Mouse (Mus musculus): ENCODE data around the gene Tmem229b.
"Not testable (repeated sequence)": the region's sequence is repeated elsewhere in the genome, so short reads cannot be mapped to it uniquely, and the experiment has no call there.

Gene Tmem229b

DNA sequence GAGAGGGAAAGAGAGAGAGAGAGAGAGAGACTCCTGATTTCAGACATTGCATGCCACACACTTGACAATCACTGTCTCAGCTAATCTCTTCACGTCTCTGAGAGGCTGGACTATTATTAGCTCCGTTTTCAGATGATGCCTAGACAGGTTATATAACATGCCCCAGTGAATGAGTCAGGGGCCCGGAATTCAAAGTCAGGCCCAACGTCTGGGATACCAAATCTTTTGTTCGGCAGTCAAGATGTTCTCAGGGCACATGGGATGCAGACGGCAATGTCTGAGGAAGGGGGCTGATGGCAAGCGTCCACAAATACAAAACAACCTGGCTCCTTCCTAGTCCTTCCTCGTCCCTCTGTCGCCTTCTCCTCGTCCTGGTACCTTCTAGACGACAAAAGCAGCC, 55.4 kb downstream of the Tmem229b start:
- DNase-seq (ENCODE audit: low spot score), result no peak

DNA sequence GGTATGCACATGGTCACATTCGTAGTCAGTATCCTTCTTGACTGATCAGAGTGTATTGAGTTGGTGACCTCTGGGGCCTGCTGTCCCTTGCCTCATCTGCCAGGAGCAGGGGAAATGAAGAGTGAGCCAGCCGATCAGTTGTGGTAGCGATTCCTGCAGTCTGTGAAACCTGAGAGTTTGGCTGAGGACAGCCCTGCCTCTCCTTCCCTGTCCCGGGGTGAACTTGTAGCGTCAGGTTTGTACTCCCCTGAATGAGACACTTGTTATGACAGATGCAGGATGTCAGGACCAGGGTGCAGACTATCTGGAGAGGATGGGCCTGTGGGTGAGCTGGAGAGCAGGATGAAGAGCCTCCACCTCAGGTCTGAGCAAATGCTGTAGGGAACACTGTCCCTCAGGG, 59.8 kb downstream of the Tmem229b start:
- DNase-seq (ENCODE audit: low spot score), result no peak

DNA sequence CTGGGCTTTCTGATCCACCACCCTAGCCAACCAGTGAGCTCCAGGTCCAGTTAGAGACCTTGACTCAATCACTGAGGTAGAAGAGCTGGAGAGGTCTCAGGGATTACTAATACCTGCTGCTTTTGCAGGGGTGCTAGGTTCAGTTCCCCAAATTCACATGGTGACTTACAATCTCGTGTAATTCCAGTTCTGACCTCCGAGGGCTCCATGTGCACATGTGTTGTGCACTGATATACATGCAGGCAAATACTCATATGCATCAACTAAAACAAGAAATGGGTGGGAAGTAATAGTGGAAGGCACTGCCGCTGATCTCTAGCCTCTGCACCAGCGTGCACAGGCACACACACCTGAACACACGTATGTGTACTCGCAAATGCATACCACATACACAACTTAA, 60.3 kb downstream of the Tmem229b start:
- DNase-seq (ENCODE audit: low spot score), result no peak

DNA sequence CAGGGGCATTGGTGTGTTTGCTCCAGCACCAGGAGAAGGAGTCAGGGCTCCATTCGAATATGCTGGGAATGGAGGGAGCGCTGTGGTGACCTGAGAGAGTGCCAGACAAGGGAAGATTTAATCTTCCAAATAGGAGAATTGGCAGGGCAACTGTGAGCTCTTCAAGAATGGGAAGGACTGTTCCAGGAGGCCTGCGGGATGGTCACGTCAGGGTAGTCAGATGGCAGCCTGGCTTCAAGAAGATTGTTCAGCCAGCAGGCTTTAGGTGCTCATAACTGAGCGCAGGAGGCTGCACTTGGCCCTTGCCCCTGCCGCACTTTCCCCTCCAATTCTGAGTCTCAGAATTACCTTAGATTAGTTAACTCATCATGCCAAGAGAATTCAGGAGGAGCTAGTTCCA, 64.5 kb downstream of the Tmem229b start:
- DNase-seq (ENCODE audit: low spot score), result no peak

DNA sequence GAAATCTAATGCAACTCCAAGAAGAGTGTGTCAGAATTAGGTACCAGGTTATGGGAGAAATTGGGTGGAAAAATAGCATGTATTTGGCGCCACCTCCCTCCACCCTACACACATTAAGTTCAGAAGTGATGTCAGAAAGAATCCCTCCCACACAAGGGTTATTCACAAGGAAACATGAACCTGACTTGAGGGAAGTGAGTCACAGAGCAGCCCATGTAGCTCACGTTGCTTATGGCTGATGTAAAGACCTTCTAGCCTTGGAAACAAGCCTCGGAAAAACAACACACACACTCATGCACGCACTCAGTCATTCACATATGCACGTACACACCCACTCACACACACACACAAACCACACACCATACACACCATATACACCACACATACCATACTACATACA, 67.3 kb downstream of the Tmem229b start:
- DNase-seq (ENCODE audit: low spot score), result no peak

DNA sequence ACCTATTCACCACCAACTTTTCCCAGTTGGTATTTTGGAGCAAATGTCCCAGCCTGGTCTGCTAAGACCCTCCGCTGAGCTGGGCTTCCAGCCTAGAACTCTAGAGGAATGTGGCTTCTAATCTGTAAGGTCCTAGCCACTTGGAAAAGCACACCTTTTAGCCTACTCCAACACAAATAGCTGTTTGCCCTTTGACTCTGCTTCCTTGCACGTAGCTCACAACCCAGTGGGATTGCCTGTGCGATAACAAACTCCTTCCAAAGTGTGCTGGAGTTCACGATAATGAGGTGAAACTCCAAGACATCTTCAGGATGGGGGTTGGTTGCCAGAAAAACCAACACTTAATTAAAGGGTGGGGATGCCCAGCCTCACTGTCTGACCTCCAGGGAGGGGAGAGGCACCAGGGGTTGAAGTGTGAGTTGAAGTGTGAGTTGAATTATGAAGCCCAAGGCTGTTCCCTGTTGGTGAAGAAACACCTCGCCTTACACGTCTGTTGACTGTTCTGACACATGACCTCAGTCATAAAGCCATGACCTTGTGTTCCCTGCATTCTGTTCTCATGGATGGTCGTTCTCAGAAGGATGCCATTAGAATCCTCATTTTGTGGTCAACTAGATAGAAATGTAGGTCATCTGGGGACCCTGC, 67.9 kb downstream of the Tmem229b start:
- DNase-seq (ENCODE audit: low spot score), result no peak

DNA sequence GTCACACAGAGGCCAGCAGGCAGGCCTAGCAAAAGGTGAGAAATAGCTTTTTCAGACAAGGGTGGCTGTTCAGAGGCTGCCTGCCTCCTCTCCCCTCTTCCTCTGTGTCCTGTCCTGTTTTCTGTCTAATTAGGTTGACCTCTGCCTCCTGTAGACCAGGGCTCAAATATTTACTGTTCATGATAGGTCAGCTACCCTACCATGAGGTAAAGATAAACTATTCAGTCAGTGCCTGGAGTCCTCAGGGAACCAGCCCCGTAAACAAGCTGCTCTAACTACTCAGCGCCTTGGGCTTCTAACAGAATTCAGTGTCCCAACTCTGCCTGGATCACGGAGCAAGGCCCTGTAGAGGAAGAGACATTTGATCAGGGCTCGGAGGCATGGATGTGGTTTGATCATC, 70.9 kb downstream of the Tmem229b start:
- no peak for DNase-seq (ENCODE audit: low spot score)

DNA sequence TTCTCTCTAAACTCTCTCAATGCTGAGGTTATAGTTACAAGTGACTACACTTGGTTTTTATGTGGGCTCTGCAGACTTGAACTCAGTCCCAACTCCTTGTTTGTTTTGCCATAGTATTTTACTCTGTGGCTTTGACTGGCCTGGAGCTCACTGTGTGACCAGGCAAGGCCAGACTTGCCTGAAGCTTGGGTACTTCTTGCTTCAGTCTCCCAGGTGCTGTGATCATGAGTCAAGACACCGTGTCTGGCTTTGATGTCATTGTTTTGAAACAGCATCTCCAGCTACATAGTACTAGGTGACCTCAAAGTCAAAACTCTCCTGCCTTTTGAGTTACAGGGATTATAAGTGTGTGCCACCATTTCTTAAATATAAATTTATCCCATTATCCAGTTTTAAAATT, 77.5 kb downstream of the Tmem229b start:
- no peak for DNase-seq (ENCODE audit: low spot score)

DNA sequence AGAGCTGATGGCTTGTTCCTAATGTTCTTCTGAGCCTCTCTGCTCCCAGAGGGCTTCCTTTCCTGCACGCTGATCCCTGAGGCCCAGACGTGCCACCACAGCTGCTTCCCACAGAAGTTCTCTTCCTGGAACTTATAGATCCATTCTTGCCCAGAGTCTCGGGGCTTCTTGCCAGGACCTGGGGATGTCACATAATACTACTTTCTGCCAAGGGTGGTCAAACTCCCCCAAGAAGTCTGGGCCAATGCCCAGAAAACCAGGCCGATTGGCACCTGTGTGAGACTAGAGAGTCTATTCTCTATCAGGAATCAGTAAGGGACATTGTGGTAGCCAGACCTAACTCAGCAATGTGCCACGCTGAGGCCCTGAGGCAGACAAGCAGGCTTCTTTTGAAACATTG, 80.1 kb downstream of the Tmem229b start:
- DNase-seq (ENCODE audit: low spot score), result peak; percentile 38

DNA sequence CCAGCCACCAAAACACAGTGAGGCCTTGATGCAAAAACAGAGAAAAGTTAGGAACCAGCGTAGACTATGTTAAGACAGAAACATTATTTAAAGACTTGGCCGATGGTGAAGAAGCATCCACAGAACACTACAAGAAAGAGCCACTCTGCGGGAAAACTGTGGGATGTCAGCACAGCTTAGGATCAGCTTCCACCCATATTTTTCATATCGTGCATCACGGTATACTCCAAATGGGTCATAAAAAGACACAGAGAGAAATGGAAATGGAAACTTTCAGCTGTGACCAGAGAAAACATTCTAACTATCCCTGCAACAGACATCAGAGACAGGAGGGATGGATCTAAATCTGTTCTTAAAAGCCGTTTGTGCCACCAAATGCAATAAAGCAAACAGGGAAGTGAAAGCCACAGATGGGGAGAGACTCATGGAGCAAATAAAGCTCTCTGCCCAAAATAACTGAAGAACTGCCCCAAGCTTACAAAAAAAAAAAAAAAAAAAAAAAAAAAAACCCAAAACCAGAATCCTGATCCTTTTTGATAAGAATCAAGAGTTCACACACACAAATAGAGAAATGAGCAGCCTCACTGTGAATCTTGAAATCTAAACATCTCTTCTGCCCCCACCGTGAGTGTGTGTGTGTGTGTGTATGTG, 83.8 kb downstream of the Tmem229b start:
- no peak for DNase-seq (ENCODE audit: low spot score)

DNA sequence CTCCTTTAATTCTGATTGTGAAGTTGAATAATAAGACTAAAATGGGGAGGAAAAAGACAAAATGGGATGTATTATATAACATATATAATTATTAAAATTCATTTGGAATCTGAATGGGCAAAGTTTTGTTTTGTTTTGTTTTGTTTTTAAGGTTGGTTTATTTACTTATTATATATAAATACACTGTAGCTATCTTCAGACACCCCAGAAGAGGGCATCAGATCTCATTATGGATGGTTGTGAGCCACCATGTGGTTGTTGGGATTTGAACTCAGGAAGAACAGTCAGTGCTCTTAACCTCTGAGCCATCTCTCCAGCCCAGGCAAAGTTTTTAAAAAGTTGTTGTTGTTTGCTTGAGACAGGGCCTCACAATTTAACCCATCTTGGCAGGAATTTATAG, 84.5 kb downstream of the Tmem229b start:
- not testable (repeated sequence) for DNase-seq (ENCODE audit: low spot score)

DNA sequence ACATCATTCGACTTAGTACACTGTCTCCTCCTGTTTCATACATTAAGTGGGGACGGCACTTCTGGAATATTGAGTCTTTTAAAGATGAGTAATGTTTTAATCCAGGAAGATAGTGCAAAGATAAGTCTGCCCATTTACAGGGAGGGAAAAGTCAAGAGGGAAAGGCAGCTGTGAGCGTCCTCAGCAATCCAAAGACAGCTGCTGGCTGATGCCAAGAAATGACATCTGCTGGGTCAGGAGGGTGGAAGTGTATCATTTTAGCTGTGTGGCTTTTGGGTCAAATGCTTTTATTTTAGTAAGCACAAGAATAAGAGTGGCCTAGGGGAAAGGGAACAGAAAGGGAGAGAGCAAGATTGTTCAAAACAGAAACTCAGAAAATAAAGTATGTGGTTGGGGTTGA, 85.4 kb downstream of the Tmem229b start:
- no peak for DNase-seq (ENCODE audit: low spot score)

DNA sequence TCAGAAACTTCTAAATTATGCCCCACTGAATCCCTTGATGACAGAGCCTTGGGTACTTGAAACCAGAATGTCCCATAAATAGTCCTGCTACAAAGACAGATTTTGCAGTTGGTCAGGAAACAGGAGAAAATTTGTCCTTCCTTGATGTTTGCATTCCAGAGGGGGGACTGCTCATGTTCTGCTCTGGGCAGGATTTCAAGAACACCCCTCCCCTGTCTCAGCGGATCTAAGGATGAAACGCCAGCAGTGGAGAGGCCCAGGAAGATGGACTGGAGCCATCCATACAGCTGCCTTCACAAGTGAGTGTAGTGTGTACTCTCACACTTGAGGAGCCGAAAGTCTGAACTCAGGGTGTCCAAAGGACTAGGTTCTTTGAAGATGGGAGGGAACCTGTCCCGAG, 86.0 kb downstream of the Tmem229b start:
- DNase-seq (ENCODE audit: low spot score), result no peak

DNA sequence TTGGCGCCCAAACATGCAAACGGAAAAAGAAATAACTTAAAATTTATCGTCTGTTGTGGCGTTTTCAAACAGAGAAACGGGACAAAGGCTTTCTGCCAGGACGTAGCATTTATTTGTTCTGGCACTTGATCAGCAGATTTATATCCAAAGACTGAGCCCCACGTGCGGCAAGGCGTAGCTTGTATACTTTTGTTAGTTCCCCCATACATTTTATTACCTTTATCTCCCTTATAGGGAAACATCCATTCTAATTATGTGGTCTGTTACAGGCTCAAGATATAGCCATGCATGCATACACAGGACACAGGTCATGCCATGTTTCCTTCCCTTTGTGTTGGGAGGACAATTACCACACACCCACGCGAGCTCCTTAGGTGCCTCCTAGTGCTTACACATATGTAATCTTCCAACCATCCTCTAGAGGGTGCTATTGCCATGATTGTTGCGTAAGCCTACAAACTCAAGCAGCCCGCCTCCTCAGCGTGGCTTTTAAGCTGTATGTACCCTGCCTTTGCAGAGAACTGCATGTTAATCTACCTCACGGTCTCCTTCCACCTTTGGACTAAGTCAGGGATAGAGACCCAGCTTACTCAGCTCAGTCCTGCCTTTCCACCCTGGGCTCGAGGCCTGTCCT, 88.2 kb downstream of the Tmem229b start:
- DNase-seq (ENCODE audit: low spot score), result peak; percentile 67

DNA sequence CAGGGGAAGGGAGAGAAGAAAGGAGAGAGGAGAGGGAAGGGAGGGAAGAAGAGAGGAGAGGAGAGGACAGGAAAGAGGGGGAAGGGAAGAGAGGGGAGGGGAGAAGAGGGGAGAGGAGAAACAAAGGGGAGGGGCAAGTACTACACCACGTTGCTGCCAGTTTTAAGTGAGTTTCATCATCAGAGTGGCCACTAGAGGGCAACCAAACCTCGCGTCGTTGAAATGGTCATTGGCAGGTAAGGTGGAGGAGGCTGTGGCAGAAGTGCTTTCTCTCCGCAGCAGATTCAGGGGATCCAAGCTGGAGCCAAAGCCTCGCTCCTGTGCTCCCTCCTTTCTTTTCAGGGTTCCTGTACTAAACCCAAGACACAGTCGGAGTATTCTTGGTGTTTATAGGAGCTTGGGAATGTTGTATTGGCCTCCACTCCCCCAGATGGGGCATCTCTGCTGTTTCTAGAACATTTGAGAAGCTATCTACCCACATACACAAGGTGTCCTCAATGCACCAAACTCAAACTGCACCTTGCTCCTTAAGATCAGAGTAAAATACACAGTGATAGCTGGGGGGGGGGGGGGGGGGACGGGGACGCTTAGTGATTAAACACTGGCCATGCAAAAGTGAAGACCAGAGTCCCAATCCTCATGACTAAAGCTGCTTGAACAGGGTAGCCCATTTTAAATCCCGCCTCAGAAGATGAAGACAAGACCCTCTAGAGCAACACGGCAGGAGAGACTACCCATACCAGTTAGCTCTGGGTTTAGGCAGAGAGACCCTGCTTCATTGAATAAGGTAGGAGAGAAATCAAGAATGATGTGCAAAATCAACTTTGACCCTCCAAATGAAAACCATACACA, 89.0 kb downstream of the Tmem229b start:
- peak; percentile 80 for DNase-seq (ENCODE audit: low spot score)

DNA sequence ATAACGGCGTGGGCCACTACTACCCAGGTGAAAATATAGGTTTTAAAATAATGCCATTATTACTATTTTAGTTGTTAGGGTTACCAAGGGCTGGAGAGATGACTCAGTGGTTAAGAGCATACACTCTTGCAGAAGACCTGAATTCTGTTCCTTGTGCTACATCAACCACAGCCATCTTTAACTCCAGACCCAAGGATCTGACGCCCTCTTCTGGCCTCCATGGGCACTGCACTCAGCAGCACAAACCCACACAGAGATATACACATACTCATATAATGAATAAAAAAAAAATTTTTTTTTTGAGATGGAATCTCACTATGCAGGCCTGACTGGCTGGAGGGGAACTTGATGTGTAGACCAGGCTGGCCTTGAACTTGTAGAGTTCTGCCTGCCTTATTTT, 91.1 kb downstream of the Tmem229b start:
- DNase-seq (ENCODE audit: low spot score), result no peak

DNA sequence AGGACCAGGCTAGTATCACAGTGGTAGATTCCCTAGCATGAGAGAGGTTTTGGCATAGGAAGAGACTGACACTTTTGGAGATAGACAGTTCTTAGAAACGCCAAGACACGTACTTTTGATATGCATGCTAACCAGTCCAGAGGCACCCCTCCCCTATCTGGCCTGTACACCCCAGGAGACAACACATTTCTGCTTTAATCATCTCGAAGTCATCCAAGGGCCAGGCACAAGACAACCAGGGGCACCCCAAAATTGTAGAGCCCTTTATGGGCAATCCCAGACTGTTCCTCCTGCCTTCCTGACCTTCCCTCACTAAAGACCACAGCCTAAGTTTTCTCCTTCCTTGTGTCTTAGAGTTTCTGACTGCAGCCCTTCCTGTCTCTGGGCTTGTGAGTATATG, 91.9 kb downstream of the Tmem229b start:
- DNase-seq (ENCODE audit: low spot score), result no peak

DNA sequence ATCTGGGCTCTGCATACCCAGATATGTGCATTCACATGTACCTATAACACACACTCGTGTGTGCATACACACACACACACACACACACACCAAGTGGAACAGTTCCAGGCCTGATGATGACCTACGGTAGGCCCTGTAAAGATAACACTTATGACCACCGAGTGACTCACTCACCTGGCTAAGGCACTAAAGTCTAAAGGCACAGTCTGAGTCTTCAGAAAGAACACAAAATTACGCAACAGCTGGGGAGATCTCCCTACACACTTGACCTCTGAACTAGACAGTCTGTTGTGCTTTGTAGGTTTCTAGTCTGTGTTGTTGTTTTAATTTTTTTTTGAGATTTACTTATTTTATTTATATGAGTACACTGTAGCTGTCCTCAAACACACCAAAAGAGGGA, 93.0 kb downstream of the Tmem229b start:
- no peak for DNase-seq (ENCODE audit: low spot score)

Data from testis, postnatal 14 days (tissue).